Mouse (Mus musculus) olfactory bulb, adult 2 months (tissue): Measurements from ENCODE around the gene Pole3.

Experiments used
- CTCF ChIP-seq: fragments of 200-500 bp; IDR thresholded peaks from 2 replicates; pipeline ENCODE4 v1.5.1; 2012; ENCODE audit warnings: low read depth, mild to moderate bottlenecking, low read length, moderate library complexity; ENCODE audit not compliant: insufficient read depth
- POLR2A ChIP-seq: fragments of 200-500 bp; IDR thresholded peaks from 2 replicates; pipeline ENCODE4 v1.6.1; 2012; ENCODE audit warnings: mild to moderate bottlenecking, low read depth, low read length, moderate library complexity; ENCODE audit not compliant: insufficient read depth

GRCm38 (mm10) chr4:62496815-62497214, 28.1 kb downstream of the Pole3 start:
- TF ChIP-seq CTCF: no peak
- TF ChIP-seq POLR2A: no peak
